Mouse (Mus musculus) lung, embryonic 16.5 days (tissue): ENCODE measurements at regions not wholly inside any gene's neighbourhood (a gene's known extent, or its start where the extent isn't known, plus 50 kb on each side); places are given as distances from the start of the nearest gene placed in this dataset.

ENCODE experiments used
- ATAC-seq: fragments of 200-750 bp; cut with Nextera tagmentation; 2 replicates; pipeline ENCODE4 v1.8.0; 2017; ENCODE audit warnings: low read depth, mild to moderate bottlenecking, moderate library complexity
- H3K27ac ChIP-seq: fragments of 300-500 bp; sonication (generic); 2 replicates; pipeline ENCODE4 v1.5.1; 2014; ENCODE audit warnings: mild to moderate bottlenecking, control low read depth, low read length
- H3K27me3 ChIP-seq: fragments of 300-500 bp; sonication (generic); 2 replicates; pipeline ENCODE4 v1.6.1; 2014; ENCODE audit warnings: low read depth, low read length, mixed read lengths; ENCODE audit not compliant: control insufficient read depth, insufficient read depth
- H3K36me3 ChIP-seq: fragments of 300-500 bp; sonication (generic); 2 replicates; pipeline ENCODE4 v1.6.1; 2014; ENCODE audit warnings: low read length; ENCODE audit not compliant: control insufficient read depth, insufficient read depth
- H3K4me1 ChIP-seq: fragments of 300-500 bp; sonication (generic); replicated peaks from 2 replicates; pipeline ENCODE4 v1.6.1; 2014; ENCODE audit warnings: low read length, mixed read lengths; ENCODE audit not compliant: control insufficient read depth, insufficient read depth
- H3K4me2 ChIP-seq: fragments of 300-500 bp; sonication (generic); 2 replicates; pipeline ENCODE4 v1.6.1; 2014; ENCODE audit warnings: low read depth, low read length, control low read depth
- H3K4me3 ChIP-seq: fragments of 300-500 bp; sonication (generic); 2 replicates; pipeline ENCODE4 v1.5.1; 2014; ENCODE audit warnings: mild to moderate bottlenecking, low read length, control low read depth
- H3K9ac ChIP-seq: fragments of 300-500 bp; sonication (generic); 2 replicates; pipeline ENCODE4 v1.6.1; 2014; ENCODE audit warnings: low read length, control low read depth
- H3K9me3 ChIP-seq: fragments of 300-500 bp; sonication (generic); 2 replicates; pipeline ENCODE4 v1.6.1; 2016; ENCODE audit warnings: low read length; ENCODE audit not compliant: control insufficient read depth
- WGBS: fragments of 180-500 bp; shearing (Covaris S2); extraction: QIAGEN DNeasy Blood & Tissue Kit; methylation state at CpG from one replicate; pipeline ENCODE4 v1.1.7; 2014; 5-methylcytosine and 5-hydroxymethylcytosine counted together

GRCm38 (mm10) chr12:16204941-16205340, 388.2 kb upstream of the Trib2 start:
- Histone ChIP-seq H3K27me3 (no peaks in the 10 kb centered on the region), H3K9me3 (no peaks in the 10 kb centered on the region), H3K27ac (no peak overlapping the region), H3K36me3 (no peaks in the 10 kb centered on the region), H3K4me3 (no peak overlapping the region), H3K9ac (no peak overlapping the region), H3K4me1 (no peaks in the 10 kb centered on the region), H3K4me2 (no peak overlapping the region)
- no peak for ATAC-seq
- WGBS, result 73% methylated on average over 4 of the region's 4 CpGs

GRCm38 (mm10) chr12:16196917-16197316, 380.2 kb upstream of the Trib2 start:
- Histone ChIP-seq H3K4me1 (no peaks in the 10 kb centered on the region), H3K9ac (no peak overlapping the region), H3K4me3 (no peak overlapping the region), H3K36me3 (no peaks in the 10 kb centered on the region), H3K9me3 (no peaks in the 10 kb centered on the region), H3K4me2 (no peak overlapping the region), H3K27ac (no peak overlapping the region), H3K27me3 (no peaks in the 10 kb centered on the region)
- 80% methylated on average over 2 of the region's 2 CpGs for WGBS
- ATAC-seq, result no peak

- 78% methylated on average over 3 of the region's 3 CpGs for WGBS
- Histone ChIP-seq H3K4me3 (no peak overlapping the region), H3K9ac (no peak overlapping the region), H3K36me3 (no peaks in the 10 kb centered on the region), H3K27me3 (no peaks in the 10 kb centered on the region), H3K4me1 (no peaks in the 10 kb centered on the region), H3K9me3 (no peaks in the 10 kb centered on the region), H3K4me2 (no peak overlapping the region), H3K27ac (no peak overlapping the region)
- no peak for ATAC-seq
Observed at GRCm38 (mm10) chr12:16191803-16192389, 375.2 kb upstream of the Trib2 start.

DNA sequence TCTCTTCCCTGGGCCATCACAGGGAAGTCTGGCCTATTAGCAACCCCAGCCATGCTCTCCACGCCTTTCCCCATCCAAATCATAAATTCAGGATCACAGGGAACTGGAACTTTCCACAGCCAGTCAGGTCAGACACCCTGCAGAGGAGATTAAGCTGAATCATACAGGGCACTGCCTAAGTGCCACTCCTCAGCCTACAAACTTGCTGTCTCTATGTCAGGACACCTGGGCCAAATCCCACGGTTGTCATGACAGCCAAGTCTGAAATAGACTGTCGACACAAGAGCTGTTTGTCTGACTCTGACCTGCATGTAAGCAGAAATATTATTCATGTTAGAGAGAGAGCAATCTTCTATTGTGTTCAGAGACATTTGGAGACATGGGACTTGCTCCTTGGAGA, 374.0 kb upstream of the Trib2 start:
- WGBS, result 25% methylated on average over 3 of the region's 3 CpGs
- Histone ChIP-seq H3K4me2 (no peak overlapping the region), H3K27me3 (no peaks in the 10 kb centered on the region), H3K36me3 (no peaks in the 10 kb centered on the region), H3K4me1 (no peaks in the 10 kb centered on the region; the same call in 1 of the 2 replicates), H3K9me3 (no peaks in the 10 kb centered on the region), H3K9ac (no peak overlapping the region), H3K4me3 (no peak overlapping the region), H3K27ac (no peak overlapping the region)
- ATAC-seq, result no peak

GRCm38 (mm10) chr12:16189441-16189840, 372.7 kb upstream of the Trib2 start:
- ATAC-seq, result no peak
- Histone ChIP-seq H3K27ac (no peak overlapping the region), H3K4me3 (no peak overlapping the region), H3K9ac (no peak overlapping the region), H3K27me3 (no peaks in the 10 kb centered on the region), H3K9me3 (no peaks in the 10 kb centered on the region), H3K4me2 (no peak overlapping the region), H3K36me3 (no peaks in the 10 kb centered on the region), H3K4me1 (peaks cover 4% of the 10 kb centered on the region)

GRCm38 (mm10) chr12:16185976-16186515, 369.3 kb upstream of the Trib2 start:
- no peak overlapping the region for H3K9ac ChIP-seq
- WGBS, result 59% methylated on average over 12 of the region's 12 CpGs
- no peak for ATAC-seq

DNA sequence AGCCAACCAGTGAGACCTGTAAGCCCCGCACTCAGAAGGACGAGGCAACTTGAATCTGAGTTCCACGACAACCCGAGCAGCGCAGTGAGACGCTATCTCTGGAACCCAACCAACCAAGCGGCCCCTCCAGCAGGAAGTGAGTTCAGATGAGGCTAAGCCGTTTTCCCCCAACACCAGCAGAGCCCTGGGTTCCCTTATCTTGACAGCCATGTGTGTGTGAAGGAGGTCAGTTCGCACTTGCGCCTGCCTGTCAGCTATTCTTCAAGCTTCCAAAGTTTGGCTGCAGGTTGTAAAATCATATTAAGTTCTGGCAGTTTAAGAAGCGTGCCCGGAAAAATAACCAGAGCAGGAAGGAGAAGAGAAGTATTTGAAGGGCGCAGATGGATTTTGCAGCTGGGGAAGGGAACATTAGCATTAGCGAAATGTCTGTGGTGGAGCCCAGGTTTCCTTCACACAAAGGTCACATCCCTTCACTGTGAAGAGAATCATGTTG, 368.8 kb upstream of the Trib2 start:
- H3K4me3 ChIP-seq, result peak overlapping the region; percentile 9; the same call in 1 of the 2 replicates
- peaks cover 4% of the 10 kb centered on the region for H3K4me1 ChIP-seq
- H3K9ac ChIP-seq, result no peak overlapping the region
- H3K27me3 ChIP-seq, result no peaks in the 10 kb centered on the region
- H3K9me3 ChIP-seq, result no peaks in the 10 kb centered on the region
- H3K27ac ChIP-seq, result no peak overlapping the region
- peak; percentile 68 for ATAC-seq
- H3K36me3 ChIP-seq, result no peaks in the 10 kb centered on the region
- WGBS, result 18% methylated on average over 14 of the region's 14 CpGs
- peak overlapping the region; percentile 30 for H3K4me2 ChIP-seq

More at GRCm38 (mm10) chr12:16185976-16186515, 369.3 kb upstream of the Trib2 start:
- Histone ChIP-seq H3K36me3 (no peaks in the 10 kb centered on the region), H3K27ac (no peak overlapping the region), H3K4me2 (peak overlapping the region; percentile 30), H3K9me3 (no peaks in the 10 kb centered on the region), H3K4me3 (no peak overlapping the region; the same call in 1 of the 2 replicates), H3K27me3 (no peaks in the 10 kb centered on the region), H3K4me1 (peaks cover 4% of the 10 kb centered on the region)

GRCm38 (mm10) chr12:16183055-16183454, 366.3 kb upstream of the Trib2 start:
- Histone ChIP-seq H3K36me3 (no peaks in the 10 kb centered on the region), H3K27me3 (no peaks in the 10 kb centered on the region), H3K9ac (no peak overlapping the region), H3K4me2 (no peak overlapping the region), H3K4me3 (no peak overlapping the region), H3K27ac (no peak overlapping the region), H3K9me3 (no peaks in the 10 kb centered on the region), H3K4me1 (peaks cover 4% of the 10 kb centered on the region)
- ATAC-seq, result no peak
- WGBS, result 45% methylated on average over 4 of the region's 4 CpGs

GRCm38 (mm10) chr12:16181599-16181998, 364.9 kb upstream of the Trib2 start:
- Histone ChIP-seq H3K4me2 (no peak overlapping the region), H3K27me3 (no peaks in the 10 kb centered on the region), H3K27ac (no peak overlapping the region), H3K9me3 (no peaks in the 10 kb centered on the region), H3K4me1 (peaks cover 4% of the 10 kb centered on the region), H3K4me3 (no peak overlapping the region), H3K36me3 (no peaks in the 10 kb centered on the region), H3K9ac (no peak overlapping the region)
- no peak for ATAC-seq
- WGBS, result 80% methylated on average over 5 of the region's 5 CpGs
